Mouse (Mus musculus) neural tube, embryonic 14.5 days (tissue): ENCODE data around the gene Cntn2. TPM values are rescaled to one million over a fixed set of nuclear protein-coding genes. Genes with fewer than 3 reads are reported as not detected.

ENCODE experiments used
- ATAC-seq: fragments of 200-750 bp; cut with Nextera tagmentation; 2 replicates; pipeline ENCODE4 v1.8.0; 2017; ENCODE audit warnings: low read depth, mild to moderate bottlenecking, moderate TSS enrichment, moderate library complexity
- H3K27ac ChIP-seq: fragments of 300-500 bp; sonication (generic); 2 replicates; pipeline ENCODE4 v1.5.1; 2014; ENCODE audit warnings: low read depth, mild to moderate bottlenecking, control low read depth, low read length, moderate library complexity, mixed read lengths
- H3K27me3 ChIP-seq: fragments of 300-500 bp; sonication (generic); 2 replicates; pipeline ENCODE4 v1.6.1; 2014; ENCODE audit warnings: low read length; ENCODE audit not compliant: control insufficient read depth, insufficient read depth
- H3K36me3 ChIP-seq: fragments of 300-500 bp; sonication (generic); 2 replicates; pipeline ENCODE4 v1.6.1; 2014; ENCODE audit warnings: low read length, mixed read lengths; ENCODE audit not compliant: control insufficient read depth, insufficient read depth
- H3K4me1 ChIP-seq: fragments of 300-500 bp; sonication (generic); 2 replicates; pipeline ENCODE4 v1.6.1; 2014; ENCODE audit warnings: low read length; ENCODE audit not compliant: control insufficient read depth, insufficient read depth
- H3K4me2 ChIP-seq: fragments of 300-500 bp; sonication (generic); 2 replicates; pipeline ENCODE4 v1.6.1; 2014; ENCODE audit warnings: mild to moderate bottlenecking, low read depth, low read length, control low read depth
- H3K4me3 ChIP-seq: fragments of 300-500 bp; sonication (generic); 2 replicates; pipeline ENCODE4 v1.5.1; 2014; ENCODE audit warnings: low read depth, low read length, control low read depth, mixed read lengths
- H3K9ac ChIP-seq: fragments of 300-500 bp; sonication (generic); replicated peaks from 2 replicates; pipeline ENCODE4 v1.6.1; 2014; ENCODE audit warnings: low read depth, mild to moderate bottlenecking, control low read depth, low read length, mixed read lengths
- H3K9me3 ChIP-seq: fragments of 300-500 bp; sonication (generic); 2 replicates; pipeline ENCODE4 v1.6.1; 2016; ENCODE audit warnings: low read length; ENCODE audit not compliant: control insufficient read depth
- WGBS: fragments of 180-500 bp; shearing (Covaris S2); extraction: QIAGEN DNeasy Blood & Tissue Kit; methylation state at CpG from one replicate; pipeline ENCODE4 v1.1.7; 2014; 5-methylcytosine and 5-hydroxymethylcytosine counted together
- polyA plus RNA-seq: library from polyadenylated mRNA; unstranded; fragments of >200 nt; fragmentation: Nextera tagmentation; extraction: Ambion mirVana; gene quantifications from 2 replicates; pipeline ENCODE4 v1.2.1, GENCODE M21; 2014

Cntn2 gene
- polyA plus RNA-seq, 1 experiment from 2014 or later: 18.5 TPM

DNA sequence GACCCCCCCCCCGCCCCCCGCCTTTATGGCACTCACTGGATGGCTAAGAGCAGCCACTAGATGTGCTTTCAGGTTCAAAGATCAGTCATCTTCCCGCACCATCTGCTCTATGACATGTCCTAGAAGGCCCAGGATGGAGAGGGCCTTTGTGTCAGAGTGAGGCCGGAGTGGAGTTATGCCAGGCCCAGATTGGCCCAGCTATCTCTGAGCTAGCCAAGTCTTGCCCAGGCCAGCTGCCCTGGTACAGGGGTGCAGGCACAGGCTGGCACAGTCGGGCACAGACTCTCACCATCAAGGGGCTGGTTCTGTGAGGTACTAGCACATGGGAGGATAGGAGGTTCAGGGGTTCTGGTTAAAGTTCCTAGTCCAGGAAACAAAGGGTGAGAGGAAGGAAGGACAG is 5.3 kb downstream of the Cntn2 start:
- ATAC-seq: no peak
- peak overlapping the region; percentile 39; the same call in 1 of the 2 replicates for H3K27ac ChIP-seq
- no peaks in the 10 kb centered on the region for H3K27me3 ChIP-seq
- no peaks in the 10 kb centered on the region for H3K9me3 ChIP-seq
- WGBS: 67% methylated on average over 5 of the region's 5 CpGs
- no peaks in the 10 kb centered on the region for H3K36me3 ChIP-seq
- H3K9ac ChIP-seq: no peak overlapping the region
- peaks cover 37% of the 10 kb centered on the region for H3K4me1 ChIP-seq
- no peak overlapping the region for H3K4me3 ChIP-seq
- no peak overlapping the region for H3K4me2 ChIP-seq

DNA sequence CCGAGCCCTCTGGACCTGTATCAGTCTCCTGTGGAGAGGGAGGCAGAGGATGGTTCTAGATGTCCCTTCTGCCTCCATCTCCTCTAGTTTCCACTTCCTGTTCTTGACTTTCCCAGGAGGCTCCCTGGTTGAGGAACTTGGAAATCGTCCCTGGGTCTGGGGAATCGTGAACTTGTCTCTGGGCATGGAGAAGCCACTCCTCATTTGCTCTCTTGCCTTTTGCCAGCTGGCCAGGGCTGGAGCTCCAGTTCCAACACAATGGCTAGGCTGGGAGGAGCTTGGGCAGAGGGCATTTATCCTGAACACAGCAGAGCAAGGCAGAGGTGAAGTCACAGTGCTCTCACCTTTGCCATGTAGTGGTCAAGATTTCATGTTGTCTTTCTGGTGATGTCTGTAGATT is 6.6 kb downstream of the Cntn2 start:
- H3K27me3 ChIP-seq: no peaks in the 10 kb centered on the region
- ATAC-seq: no peak
- no peaks in the 10 kb centered on the region for H3K36me3 ChIP-seq
- no peak overlapping the region for H3K9ac ChIP-seq
- no peaks in the 10 kb centered on the region for H3K9me3 ChIP-seq
- no peak overlapping the region for H3K27ac ChIP-seq
- H3K4me3 ChIP-seq: no peak overlapping the region
- 70% methylated on average over 3 of the region's 3 CpGs for WGBS
- H3K4me2 ChIP-seq: no peak overlapping the region
- H3K4me1 ChIP-seq: peaks cover 29% of the 10 kb centered on the region

DNA sequence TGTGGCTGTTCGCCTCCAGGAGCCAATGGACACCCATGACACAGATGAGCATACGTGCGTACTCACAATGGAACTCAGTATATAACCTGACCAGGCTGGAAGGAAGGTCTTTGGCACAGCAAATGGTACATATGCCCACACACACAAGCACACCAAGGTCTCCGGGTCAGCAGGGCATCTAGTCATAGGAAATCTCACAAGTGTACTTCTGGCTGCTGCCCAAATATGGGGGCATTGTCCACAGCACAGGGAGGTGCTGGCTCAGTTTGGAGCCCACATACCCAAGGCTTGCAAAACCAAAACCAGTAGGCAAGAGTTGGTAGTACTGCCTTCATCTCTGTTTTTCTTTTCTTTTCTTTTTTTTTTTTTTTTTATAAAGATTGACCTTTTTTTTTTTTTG is 7.5 kb downstream of the Cntn2 start:
- no peak overlapping the region for H3K27ac ChIP-seq
- no peaks in the 10 kb centered on the region for H3K36me3 ChIP-seq
- no peak overlapping the region for H3K4me3 ChIP-seq
- H3K4me1 ChIP-seq: peaks cover 28% of the 10 kb centered on the region
- no peak for ATAC-seq
- H3K9ac ChIP-seq: no peak overlapping the region
- H3K4me2 ChIP-seq: no peak overlapping the region
- no peaks in the 10 kb centered on the region for H3K9me3 ChIP-seq
- 89% methylated on average over 4 of the region's 4 CpGs for WGBS
- no peaks in the 10 kb centered on the region for H3K27me3 ChIP-seq

DNA sequence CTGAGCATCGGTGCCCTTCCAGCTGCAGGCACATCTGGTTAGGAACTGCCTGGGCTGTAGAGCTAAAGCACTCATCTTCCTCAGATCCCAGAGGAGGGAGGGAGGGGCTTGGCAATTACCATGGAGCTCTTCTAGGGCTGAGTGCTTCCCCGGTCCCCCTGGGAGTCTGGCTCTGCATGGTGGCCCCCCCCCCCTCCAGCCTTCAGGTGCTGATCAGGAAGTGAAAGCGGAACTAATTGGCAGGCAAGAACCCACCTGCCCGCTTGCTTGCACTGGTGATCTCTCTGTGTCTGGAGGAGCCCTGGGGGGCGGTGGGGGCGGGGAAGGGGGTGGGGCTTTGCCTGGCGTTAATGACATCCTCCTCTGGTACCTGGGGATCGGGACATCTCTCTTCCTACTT is 9.2 kb downstream of the Cntn2 start:
- peak overlapping the region; percentile 25; the same call in 1 of the 2 replicates for H3K9ac ChIP-seq
- H3K4me2 ChIP-seq: no peak overlapping the region; the same call in 1 of the 2 replicates
- H3K9me3 ChIP-seq: no peaks in the 10 kb centered on the region
- no peak overlapping the region for H3K4me3 ChIP-seq
- 0 out of 2 replicates have a peak, but pooled peaks have one; percentile 13 for ATAC-seq
- peaks cover 29% of the 10 kb centered on the region for H3K4me1 ChIP-seq
- no peaks in the 10 kb centered on the region for H3K27me3 ChIP-seq
- peak overlapping the region; percentile 60; the same call in 1 of the 2 replicates for H3K27ac ChIP-seq
- H3K36me3 ChIP-seq: no peaks in the 10 kb centered on the region
- 10% methylated on average over 7 of the region's 8 CpGs for WGBS

DNA sequence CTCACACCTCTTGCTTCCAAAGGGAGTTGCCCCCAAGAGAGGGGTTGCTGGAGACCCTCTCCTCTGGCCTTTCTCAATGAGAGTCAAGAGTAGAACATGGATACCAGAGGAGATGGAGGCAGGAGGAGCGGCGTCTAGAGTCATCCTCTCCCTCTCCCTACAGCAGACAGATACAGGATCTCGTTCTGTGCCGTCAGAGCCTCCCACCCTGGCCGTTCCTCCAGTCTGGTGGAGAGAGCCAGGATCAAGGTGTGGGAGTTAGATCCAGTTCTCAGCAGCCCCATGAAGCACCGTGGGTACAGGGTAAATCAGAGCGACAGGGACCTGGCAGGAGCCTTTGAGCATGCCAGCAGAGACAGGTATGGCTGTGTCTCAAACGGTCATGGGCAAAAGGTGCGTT is 10.5 kb downstream of the Cntn2 start:
- 71% methylated on average over 9 of the region's 9 CpGs for WGBS
- H3K4me3 ChIP-seq: no peak overlapping the region
- peaks cover 29% of the 10 kb centered on the region for H3K4me1 ChIP-seq
- no peaks in the 10 kb centered on the region for H3K27me3 ChIP-seq
- no peaks in the 10 kb centered on the region for H3K9me3 ChIP-seq
- H3K9ac ChIP-seq: no peak overlapping the region
- H3K27ac ChIP-seq: no peak overlapping the region; the same call in 1 of the 2 replicates
- ATAC-seq: no peak
- no peak overlapping the region for H3K4me2 ChIP-seq
- H3K36me3 ChIP-seq: no peaks in the 10 kb centered on the region; the same call in 1 of the 2 replicates

DNA sequence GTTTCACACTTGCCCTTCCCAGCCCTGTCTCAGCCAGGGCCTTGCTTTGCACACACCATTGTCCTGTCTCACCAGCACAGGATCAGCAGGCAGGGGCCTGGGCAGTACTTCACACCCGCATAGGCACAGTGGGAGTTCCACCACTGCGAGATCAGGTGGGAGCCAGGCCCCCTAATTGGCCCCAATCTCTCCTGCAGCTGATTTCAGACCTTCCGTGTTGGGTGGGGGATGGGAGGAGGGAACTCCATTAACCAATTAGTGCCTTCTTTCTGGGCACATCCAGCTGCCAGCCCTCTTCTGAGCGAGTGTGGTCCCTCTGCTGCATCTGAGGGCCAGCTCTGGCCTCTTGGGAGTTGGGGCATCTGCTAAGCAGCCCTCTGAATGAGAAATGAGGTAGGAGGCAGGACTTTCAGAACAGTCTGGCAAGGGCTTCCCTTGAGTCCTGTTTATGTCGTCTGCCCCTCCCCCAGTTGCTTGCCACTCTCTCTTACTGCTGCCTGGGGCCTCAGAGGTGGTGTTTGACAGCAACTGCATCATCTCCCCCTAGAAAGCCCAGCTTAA is 12.3 kb downstream of the Cntn2 start:
- Histone ChIP-seq H3K9ac (no peak overlapping the region), H3K36me3 (no peaks in the 10 kb centered on the region; the same call in 1 of the 2 replicates), H3K4me3 (no peak overlapping the region), H3K9me3 (no peaks in the 10 kb centered on the region), H3K27ac (peak overlapping the region; percentile 46), H3K27me3 (no peaks in the 10 kb centered on the region), H3K4me2 (no peak overlapping the region), H3K4me1 (peaks cover 35% of the 10 kb centered on the region)
- ATAC-seq: peak; percentile 57
- 6% methylated on average over 5 of the region's 5 CpGs for WGBS

DNA sequence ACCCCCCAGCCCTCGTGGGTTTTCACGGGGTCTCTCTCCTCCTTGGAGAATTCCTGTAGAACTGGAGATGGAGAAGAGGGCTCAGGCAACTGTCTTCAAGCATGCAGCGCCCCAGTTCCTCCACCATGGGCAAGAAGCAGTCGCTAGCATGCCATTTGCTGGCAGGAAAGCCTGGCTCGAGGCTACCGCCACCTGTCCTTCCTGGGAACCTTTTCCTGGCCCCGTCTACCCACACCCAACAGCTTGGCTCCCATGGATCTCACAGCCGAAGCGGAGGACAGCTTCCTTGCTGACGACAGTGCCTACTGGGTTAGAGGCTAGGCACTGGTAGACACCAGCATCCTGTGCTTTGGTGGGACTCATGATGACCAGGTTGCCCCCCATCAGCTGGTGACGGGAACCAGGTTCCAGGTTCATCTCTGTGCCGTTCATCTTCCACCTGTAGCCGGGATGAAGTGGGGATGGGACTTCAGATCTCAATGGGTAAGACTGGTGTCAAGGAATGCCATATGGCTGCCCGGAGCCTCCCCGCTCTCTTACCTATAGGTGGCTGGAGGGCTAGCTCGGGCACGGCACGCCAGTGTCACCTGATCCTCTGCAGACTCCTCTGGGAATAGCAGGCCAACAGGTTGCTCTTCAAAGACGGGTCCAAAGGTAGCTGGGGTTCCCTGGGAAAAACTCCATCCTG is 14.3 kb downstream of the Cntn2 start:
- no peaks in the 10 kb centered on the region; the same call in 1 of the 2 replicates for H3K36me3 ChIP-seq
- H3K27ac ChIP-seq: no peak overlapping the region
- H3K27me3 ChIP-seq: no peaks in the 10 kb centered on the region
- no peak overlapping the region for H3K4me3 ChIP-seq
- H3K9ac ChIP-seq: no peak overlapping the region
- 86% methylated on average over 19 of the region's 19 CpGs for WGBS
- no peak for ATAC-seq
- no peak overlapping the region for H3K4me2 ChIP-seq
- H3K4me1 ChIP-seq: peaks cover 23% of the 10 kb centered on the region
- no peaks in the 10 kb centered on the region for H3K9me3 ChIP-seq

DNA sequence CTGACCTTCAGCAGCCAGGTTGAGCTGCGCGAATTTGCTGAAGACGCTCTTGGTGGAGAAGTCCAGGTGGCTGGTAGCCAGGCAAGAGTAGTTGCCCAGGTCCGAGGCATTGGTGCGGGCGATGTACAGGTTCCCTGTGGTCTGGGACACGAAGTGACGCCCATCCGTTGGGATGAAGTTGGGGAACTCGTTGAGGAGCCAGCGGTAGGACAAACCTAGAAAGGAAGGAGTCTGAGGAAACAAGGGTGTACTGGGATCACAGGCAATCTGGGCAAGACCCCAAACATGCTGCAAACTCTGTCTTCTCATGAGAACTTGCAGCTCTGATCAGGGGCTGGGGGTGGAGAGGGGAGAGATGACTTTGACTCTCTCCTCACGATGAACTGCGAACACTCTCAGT is 15.0 kb downstream of the Cntn2 start:
- no peak overlapping the region for H3K27ac ChIP-seq
- no peak overlapping the region for H3K4me2 ChIP-seq
- no peaks in the 10 kb centered on the region for H3K27me3 ChIP-seq
- peaks cover under 1% of the 10 kb centered on the region; the same call in 1 of the 2 replicates for H3K36me3 ChIP-seq
- H3K9me3 ChIP-seq: no peaks in the 10 kb centered on the region
- no peak for ATAC-seq
- H3K9ac ChIP-seq: no peak overlapping the region
- WGBS: 95% methylated on average over 13 of the region's 13 CpGs
- H3K4me1 ChIP-seq: peaks cover 18% of the 10 kb centered on the region; the same call in 1 of the 2 replicates
- H3K4me3 ChIP-seq: no peak overlapping the region

DNA sequence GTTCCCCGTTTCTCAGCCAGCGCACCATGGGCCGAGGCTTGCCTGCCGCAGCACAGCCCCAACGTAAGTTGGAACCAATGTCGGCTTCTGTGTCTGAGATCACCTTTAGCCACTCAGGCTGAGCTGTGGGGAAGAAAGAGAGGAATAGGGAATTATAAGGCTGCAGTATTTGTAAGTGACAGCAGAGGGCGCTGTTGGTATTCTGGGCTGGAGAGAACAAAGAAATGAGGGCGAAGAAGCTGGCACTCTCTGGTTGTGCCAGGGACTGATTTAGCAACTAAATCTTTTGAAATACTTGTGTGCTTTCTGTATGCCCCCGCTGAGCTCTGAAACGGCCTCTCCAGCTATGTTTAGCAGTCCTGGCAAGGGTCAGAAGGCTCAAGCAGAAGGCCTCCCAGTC is 17.2 kb downstream of the Cntn2 start:
- Histone ChIP-seq H3K27ac (peak overlapping the region; percentile 85), H3K27me3 (no peaks in the 10 kb centered on the region), H3K4me2 (0 out of 2 replicates have a peak overlapping the region, but pooled peaks have one; percentile 4), H3K9me3 (no peaks in the 10 kb centered on the region), H3K36me3 (peaks cover 15% of the 10 kb centered on the region), H3K4me1 (peaks cover 14% of the 10 kb centered on the region; the same call in 1 of the 2 replicates), H3K4me3 (no peak overlapping the region), H3K9ac (peak overlapping the region; percentile 39; the same call in 1 of the 2 replicates)
- WGBS: 10% methylated on average over 10 of the region's 10 CpGs
- ATAC-seq: peak; percentile 71
